Mouse (Mus musculus) heart, embryonic 16.5 days (tissue): ENCODE measurements at regions not wholly inside any gene's neighbourhood (a gene's known extent, or its start where the extent isn't known, plus 50 kb on each side); places are given as distances from the start of the nearest gene placed in this dataset.

Source experiments
- ATAC-seq: fragments of 200-750 bp; cut with Nextera tagmentation; replicated peaks from 2 replicates; pipeline ENCODE4 v1.8.0; 2017; ENCODE audit warnings: moderate number of reproducible peaks; ENCODE audit not compliant: insufficient read depth, low FRiP score; ENCODE audit errors: extremely low read depth
- H3K27ac ChIP-seq: fragments of 300-500 bp; sonication (generic); 2 replicates; pipeline ENCODE4 v1.5.1; 2014; ENCODE audit warnings: mild to moderate bottlenecking, low read length, control low read depth, moderate library complexity
- H3K27me3 ChIP-seq: fragments of 300-500 bp; sonication (generic); 2 replicates; pipeline ENCODE4 v1.6.1; 2014; ENCODE audit warnings: low read length, mixed read lengths; ENCODE audit not compliant: control insufficient read depth, insufficient read depth
- H3K36me3 ChIP-seq: fragments of 300-500 bp; sonication (generic); 2 replicates; pipeline ENCODE4 v1.6.1; 2014; ENCODE audit not compliant: control insufficient read depth, insufficient read depth
- H3K4me1 ChIP-seq: fragments of 300-500 bp; sonication (generic); 2 replicates; pipeline ENCODE4 v1.6.1; 2014; ENCODE audit warnings: low read length, mixed read lengths; ENCODE audit not compliant: control insufficient read depth, insufficient read depth
- H3K4me2 ChIP-seq: fragments of 300-500 bp; sonication (generic); 2 replicates; pipeline ENCODE4 v1.6.1; 2014; ENCODE audit warnings: low read depth, mild to moderate bottlenecking, control low read depth, low read length
- H3K4me3 ChIP-seq: fragments of 300-500 bp; sonication (generic); 2 replicates; pipeline ENCODE4 v1.5.1; 2014; ENCODE audit warnings: mild to moderate bottlenecking, control low read depth, low read length
- H3K9ac ChIP-seq: fragments of 300-500 bp; sonication (generic); 2 replicates; pipeline ENCODE4 v1.6.1; 2014; ENCODE audit warnings: low read length, control low read depth
- H3K9me3 ChIP-seq: fragments of 300-500 bp; sonication (generic); replicated peaks from 2 replicates; pipeline ENCODE4 v1.6.1; 2016; ENCODE audit warnings: low read length; ENCODE audit not compliant: control insufficient read depth
- WGBS: fragments of 180-500 bp; shearing (Covaris S2); extraction: QIAGEN DNeasy Blood & Tissue Kit; methylation state at CpG from one replicate; pipeline ENCODE4 v1.1.7; 2014; 5-methylcytosine and 5-hydroxymethylcytosine counted together

- WGBS = 43% methylated on average over 5 of the region's 5 CpGs
- H3K9ac ChIP-seq = no peak overlapping the region
- no peaks in the 10 kb centered on the region for H3K27me3 ChIP-seq
- H3K9me3 ChIP-seq = no peaks in the 10 kb centered on the region
- H3K27ac ChIP-seq = no peak overlapping the region
- H3K4me2 ChIP-seq = no peak overlapping the region
- H3K4me1 ChIP-seq = no peaks in the 10 kb centered on the region
- no peak for ATAC-seq
- H3K36me3 ChIP-seq = no peaks in the 10 kb centered on the region
- no peak overlapping the region for H3K4me3 ChIP-seq
These were observed 105.7 kb upstream of the Daam1 start for GRCm38 (mm10) chr12:71725140-71725539.

GRCm38 (mm10) chr12:71725713-71726336 lies 105.1 kb upstream of the Daam1 start:
- no peaks in the 10 kb centered on the region for H3K9me3 ChIP-seq
- no peaks in the 10 kb centered on the region for H3K36me3 ChIP-seq
- ATAC-seq = no peak
- H3K27ac ChIP-seq = no peak overlapping the region
- no peaks in the 10 kb centered on the region for H3K4me1 ChIP-seq
- H3K4me2 ChIP-seq = no peak overlapping the region
- no peak overlapping the region for H3K9ac ChIP-seq
- H3K27me3 ChIP-seq = no peaks in the 10 kb centered on the region
- H3K4me3 ChIP-seq = no peak overlapping the region
- WGBS = 57% methylated on average over 4 of the region's 4 CpGs

- no peak overlapping the region for H3K4me3 ChIP-seq
- H3K4me1 ChIP-seq = peaks cover 17% of the 10 kb centered on the region
- 67% methylated on average over 2 of the region's 2 CpGs for WGBS
- no peaks in the 10 kb centered on the region for H3K36me3 ChIP-seq
- H3K9ac ChIP-seq = no peak overlapping the region
- H3K27ac ChIP-seq = no peak overlapping the region
- H3K27me3 ChIP-seq = no peaks in the 10 kb centered on the region
- H3K4me2 ChIP-seq = no peak overlapping the region
- ATAC-seq = no peak
- no peaks in the 10 kb centered on the region for H3K9me3 ChIP-seq
These were observed 87.5 kb upstream of the Daam1 start for GRCm38 (mm10) chr12:71743345-71743744.

- no peak overlapping the region for H3K4me2 ChIP-seq
- H3K4me1 ChIP-seq = peaks cover 32% of the 10 kb centered on the region
- no peak overlapping the region for H3K9ac ChIP-seq
- no peaks in the 10 kb centered on the region for H3K9me3 ChIP-seq
- no peak for ATAC-seq
- H3K27me3 ChIP-seq = no peaks in the 10 kb centered on the region
- 72% methylated on average over 6 of the region's 6 CpGs for WGBS
- H3K36me3 ChIP-seq = no peaks in the 10 kb centered on the region
- no peak overlapping the region for H3K27ac ChIP-seq
- H3K4me3 ChIP-seq = no peak overlapping the region
These were observed 84.9 kb upstream of the Daam1 start for GRCm38 (mm10) chr12:71746011-71746410.

GRCm38 (mm10) chr12:71747386-71747785 lies 83.5 kb upstream of the Daam1 start:
- Histone ChIP-seq H3K4me1 (peaks cover 27% of the 10 kb centered on the region), H3K9me3 (no peaks in the 10 kb centered on the region), H3K9ac (peak overlapping the region; percentile 27; the same call in 1 of the 2 replicates), H3K4me3 (no peak overlapping the region), H3K27me3 (no peaks in the 10 kb centered on the region), H3K4me2 (peak overlapping the region; percentile 38), H3K36me3 (no peaks in the 10 kb centered on the region), H3K27ac (peak overlapping the region; percentile 84)
- WGBS = 56% methylated on average over 10 of the region's 10 CpGs
- no peak for ATAC-seq

GRCm38 (mm10) chr12:71747831-71748368 lies 83.0 kb upstream of the Daam1 start:
- Histone ChIP-seq H3K36me3 (no peaks in the 10 kb centered on the region), H3K4me3 (no peak overlapping the region), H3K9me3 (no peaks in the 10 kb centered on the region), H3K27me3 (no peaks in the 10 kb centered on the region), H3K4me2 (peak overlapping the region; percentile 50), H3K4me1 (peaks cover 27% of the 10 kb centered on the region), H3K27ac (peak overlapping the region; percentile 84), H3K9ac (peak overlapping the region; percentile 27)
- 33% methylated on average over 14 of the region's 14 CpGs for WGBS
- peak; percentile 75 for ATAC-seq

- peaks cover 27% of the 10 kb centered on the region for H3K4me1 ChIP-seq
- H3K36me3 ChIP-seq = no peaks in the 10 kb centered on the region
- no peak overlapping the region for H3K4me3 ChIP-seq
- no peaks in the 10 kb centered on the region for H3K27me3 ChIP-seq
- H3K27ac ChIP-seq = peak overlapping the region; percentile 82
- H3K9ac ChIP-seq = peak overlapping the region; percentile 45; the same call in 1 of the 2 replicates
- H3K4me2 ChIP-seq = peak overlapping the region; percentile 50
- no peaks in the 10 kb centered on the region for H3K9me3 ChIP-seq
- ATAC-seq = peak; percentile 68
- WGBS = 12% methylated on average over 4 of the region's 4 CpGs
These were observed 82.1 kb upstream of the Daam1 start for GRCm38 (mm10) chr12:71748731-71749130.

- Histone ChIP-seq H3K36me3 (no peaks in the 10 kb centered on the region), H3K27me3 (no peaks in the 10 kb centered on the region), H3K4me1 (peaks cover 27% of the 10 kb centered on the region), H3K27ac (peak overlapping the region; percentile 82), H3K9me3 (no peaks in the 10 kb centered on the region), H3K4me2 (no peak overlapping the region), H3K9ac (no peak overlapping the region), H3K4me3 (no peak overlapping the region)
- no peak for ATAC-seq
- 73% methylated on average over 2 of the region's 2 CpGs for WGBS
These were observed 81.2 kb upstream of the Daam1 start for GRCm38 (mm10) chr12:71749668-71750067.

GRCm38 (mm10) chr12:71752741-71753260 lies 78.1 kb upstream of the Daam1 start:
- Histone ChIP-seq H3K4me3 (no peak overlapping the region), H3K27ac (no peak overlapping the region), H3K9ac (no peak overlapping the region), H3K27me3 (no peaks in the 10 kb centered on the region), H3K4me1 (peaks cover 19% of the 10 kb centered on the region), H3K4me2 (no peak overlapping the region), H3K36me3 (no peaks in the 10 kb centered on the region), H3K9me3 (no peaks in the 10 kb centered on the region)
- ATAC-seq = no peak
- WGBS = 50% methylated on average over 7 of the region's 7 CpGs
